Mouse (Mus musculus) brain, embryonic 14.5 days (tissue): ENCODE measurements around the gene Ccnk. TPM values are rescaled to one million over a fixed set of nuclear protein-coding genes. Genes with fewer than 3 reads are reported as not detected.
A peak's percentile ranks its signal among the peaks of the same experiment; 100 is the strongest.

Experiments
- DNase-seq: peaks from one replicate; pipeline ENCODE4 v3.0.0-alpha.2; 2011; ENCODE audit warnings: low read depth
- CTCF ChIP-seq: fragments of 200-500 bp; IDR thresholded peaks from 2 replicates; pipeline ENCODE4 v1.5.1; 2012; ENCODE audit warnings: inconsistent platforms, mild to moderate bottlenecking, moderate library complexity, borderline replicate concordance; ENCODE audit not compliant: insufficient read depth, insufficient read length; ENCODE audit errors: extremely low read depth
- POLR2A ChIP-seq: fragments of 200-500 bp; IDR thresholded peaks from 2 replicates; pipeline ENCODE4 v1.6.1; 2012; ENCODE audit warnings: mild to moderate bottlenecking, inconsistent platforms, borderline replicate concordance; ENCODE audit not compliant: poor library complexity, insufficient read depth, insufficient read length, severe bottlenecking; ENCODE audit errors: extremely low read depth
- polyA plus RNA-seq: library from polyadenylated mRNA; depleted of rRNA; stranded (reverse); fragments of >200 nt; gene quantifications from 2 replicates; pipeline ENCODE4 v1.2.3, GENCODE M21; 2012

Gene Ccnk
- polyA plus RNA-seq, 1 experiment = 41.3 TPM

DNA sequence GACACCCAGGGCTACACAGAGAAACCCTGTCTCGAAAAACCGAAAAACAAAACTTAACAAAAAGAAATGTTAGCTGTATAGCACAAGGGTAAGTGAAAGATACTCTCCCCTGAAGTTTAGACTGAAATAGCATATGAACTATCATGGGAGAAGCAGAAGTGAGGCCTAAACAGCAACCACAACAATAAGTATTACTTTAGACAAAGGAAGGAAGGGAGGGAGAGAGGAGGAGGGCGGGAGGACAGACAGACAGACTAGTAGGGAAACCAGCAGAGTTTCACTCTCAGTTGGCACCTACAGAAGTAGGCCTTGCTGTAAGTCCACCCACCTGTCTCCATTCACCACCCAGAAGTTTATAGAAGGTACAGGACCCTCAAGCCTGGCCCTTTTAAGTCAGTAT, 8.9 kb upstream of the Ccnk start:
- DNase-seq = no peak

GRCm38 (mm10) chr12:108171336-108171735, 8.0 kb upstream of the Ccnk start:
- peak; percentile 6 for DNase-seq
- TF ChIP-seq CTCF (no peak), POLR2A (no peak)

More for the DNA sequence above, 8.9 kb upstream of the Ccnk start:
- TF ChIP-seq POLR2A (no peak), CTCF (no peak)

GRCm38 (mm10) chr12:108172639-108173038, 6.7 kb upstream of the Ccnk start:
- TF ChIP-seq POLR2A = no peak
- TF ChIP-seq CTCF = no peak
- DNase-seq = no peak

DNA sequence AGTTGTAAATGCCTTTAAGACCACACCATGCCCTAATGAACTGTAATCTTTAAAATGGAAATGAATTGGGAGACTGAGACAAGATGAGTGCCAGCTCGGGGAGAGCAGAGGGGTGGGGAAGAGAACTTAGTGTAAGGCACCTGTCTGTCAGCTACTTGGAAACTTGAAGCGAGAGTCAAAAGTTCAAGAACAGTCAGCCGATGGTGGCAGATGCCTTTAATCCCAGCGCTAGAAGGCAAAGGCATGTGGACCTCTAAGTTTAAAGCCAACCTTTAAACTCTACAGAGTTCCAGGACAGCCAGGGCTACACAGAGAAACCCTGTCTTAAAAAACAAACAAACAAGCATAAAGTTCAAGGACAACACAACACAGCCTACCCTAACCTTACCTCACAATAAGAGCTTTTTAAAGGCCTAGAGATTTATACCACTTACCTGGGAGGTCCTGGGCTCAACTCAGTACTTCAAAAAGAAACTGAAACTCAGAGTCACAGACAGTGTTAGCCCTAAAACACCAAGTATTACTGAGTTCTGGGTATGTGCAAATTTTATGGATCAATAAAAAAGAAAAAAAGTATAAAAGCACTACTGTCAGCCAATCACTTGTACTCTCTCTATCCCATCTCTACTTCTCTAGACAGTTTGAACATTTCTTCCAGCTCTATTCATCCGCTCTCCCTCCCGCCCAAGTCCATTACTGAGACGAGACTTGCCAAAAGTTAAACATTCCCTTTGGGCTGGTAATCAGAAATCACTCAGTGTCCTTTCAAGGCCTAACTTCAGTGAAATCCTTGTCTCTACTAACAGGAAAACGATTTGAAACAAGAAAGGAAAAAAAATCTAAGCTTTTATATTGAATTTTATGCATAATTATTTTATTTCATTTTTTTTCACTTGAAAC, 4.5 kb upstream of the Ccnk start:
- no peak for TF ChIP-seq CTCF
- no peak for TF ChIP-seq POLR2A
- DNase-seq = no peak

DNA sequence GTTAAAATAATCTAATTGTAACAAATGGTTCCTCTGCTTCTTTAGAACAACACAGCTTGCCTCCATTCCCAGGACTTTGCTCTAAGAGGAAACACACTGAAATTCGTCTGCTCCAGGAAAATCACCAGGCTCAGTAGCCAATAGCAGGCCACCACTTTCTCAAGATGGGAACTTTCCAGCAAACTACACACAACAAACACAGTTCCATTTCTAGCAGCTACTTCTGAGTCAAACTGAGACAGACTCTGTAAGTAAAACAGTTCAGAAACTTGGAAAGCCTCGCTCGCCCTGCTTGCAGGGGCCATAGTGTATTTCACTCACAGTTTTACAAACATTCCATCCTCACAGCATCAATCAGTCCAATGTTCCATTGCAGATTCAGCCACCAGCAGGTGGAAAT, 3.0 kb upstream of the Ccnk start:
- DNase-seq = no peak
- no peak for TF ChIP-seq CTCF
- TF ChIP-seq POLR2A = no peak

GRCm38 (mm10) chr12:108178331-108179245, 791 bp upstream of the Ccnk start:
- peak; percentile 75 for DNase-seq
- TF ChIP-seq CTCF = no peak
- 0 out of 2 replicates have a peak, but pooled peaks have one; percentile 45 for TF ChIP-seq POLR2A

GRCm38 (mm10) chr12:108179246-108179320, 296 bp upstream of the Ccnk start, which contains the start of gene Setd3:
Gene Setd3, minus strand, starts transcription at chr12:108179314.
- TF ChIP-seq CTCF = no peak
- TF ChIP-seq POLR2A = no peak; the same call in 1 of the 2 replicates
- no peak for DNase-seq

DNA sequence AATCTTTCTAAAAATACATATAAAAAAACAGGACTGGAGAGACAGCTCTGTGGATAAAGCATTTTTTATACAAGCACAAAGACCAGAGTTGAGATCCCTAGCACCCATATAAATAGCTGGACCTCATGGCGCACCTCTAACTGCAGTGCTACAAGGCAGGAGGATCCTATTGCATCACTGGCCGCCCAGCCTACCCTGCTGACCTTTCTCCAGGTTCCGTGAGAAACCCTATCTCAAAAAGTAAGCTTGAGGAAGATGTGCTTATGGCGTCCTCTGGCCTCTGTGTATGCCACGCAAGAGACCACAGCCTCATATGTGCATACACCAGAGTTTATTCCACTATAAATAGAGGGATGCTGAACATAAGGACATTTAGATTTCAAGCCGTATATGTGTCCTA, 2.3 kb downstream of the Ccnk start:
- no peak for TF ChIP-seq POLR2A
- no peak for TF ChIP-seq CTCF
- no peak for DNase-seq

DNA sequence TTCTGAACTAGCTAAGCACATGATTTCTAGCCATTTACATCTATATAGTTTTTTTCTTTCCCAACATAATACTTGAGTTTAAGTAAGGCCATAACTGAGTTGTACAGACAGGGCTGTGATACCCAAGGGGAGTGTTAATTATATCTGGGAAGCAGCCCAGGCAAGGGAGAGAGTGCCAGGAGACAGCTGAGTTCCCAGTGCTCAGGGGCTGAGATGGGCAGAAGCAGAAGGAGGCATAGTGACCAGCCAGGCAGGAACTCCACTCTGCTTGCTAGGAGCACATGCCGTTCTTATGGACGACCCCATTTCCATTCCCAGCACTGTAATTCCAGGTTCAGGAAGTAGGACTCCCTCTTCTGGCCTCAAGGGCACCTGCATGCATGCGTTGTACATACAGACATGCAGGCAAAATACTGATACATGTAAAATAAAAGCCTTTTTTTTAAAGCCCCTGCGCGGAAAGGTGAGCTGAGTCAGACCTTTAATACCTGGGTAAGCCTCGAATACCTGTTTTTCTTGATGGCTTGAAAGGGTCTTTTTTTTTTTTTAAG, 8.2 kb downstream of the Ccnk start:
- TF ChIP-seq POLR2A (no peak), CTCF (no peak)

DNA sequence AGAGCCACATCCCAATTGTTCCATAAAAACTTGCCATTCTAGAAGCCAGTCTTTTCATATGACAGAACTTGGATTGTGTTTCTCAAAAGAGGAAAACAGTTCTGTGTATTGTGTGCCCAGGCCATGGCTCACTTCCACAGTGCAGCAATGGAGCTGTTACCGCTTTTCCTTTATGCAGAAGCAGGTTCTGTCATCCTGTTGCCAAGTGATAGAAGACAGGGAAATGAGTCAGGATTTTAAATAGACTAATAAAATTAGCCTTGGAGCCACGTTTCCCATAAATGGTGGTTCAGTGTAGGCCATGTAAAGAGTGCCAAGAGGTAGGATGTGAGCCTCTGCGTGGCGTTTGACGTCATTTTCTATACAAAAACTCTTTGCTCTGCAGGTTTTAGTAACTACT, 14.5 kb downstream of the Ccnk start:
- no peak for DNase-seq
- TF ChIP-seq CTCF (no peak), POLR2A (no peak)

More for the DNA sequence above, 8.2 kb downstream of the Ccnk start:
- DNase-seq = peak; percentile 34

DNA sequence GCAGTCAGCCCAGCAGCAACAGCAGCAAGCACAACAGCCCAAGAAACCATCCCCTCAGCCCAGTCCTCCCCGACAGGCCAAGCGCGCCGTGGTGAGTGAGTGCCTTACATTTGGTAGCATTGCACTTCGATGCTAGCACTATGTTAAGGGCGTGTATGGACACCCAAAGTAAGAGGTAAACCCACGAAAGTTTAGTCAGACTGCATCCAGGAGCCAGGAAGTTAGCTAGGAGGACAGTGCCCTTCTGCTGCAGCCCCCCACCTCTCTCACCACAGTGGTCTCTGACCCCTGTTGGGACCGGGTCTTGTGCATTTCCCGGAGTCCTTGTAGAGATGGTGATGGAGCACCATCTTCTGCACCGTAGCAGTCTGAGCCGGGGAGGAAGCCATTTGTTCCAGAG, 16.4 kb downstream of the Ccnk start:
- no peak for DNase-seq
- TF ChIP-seq POLR2A (no peak), CTCF (no peak)

DNA sequence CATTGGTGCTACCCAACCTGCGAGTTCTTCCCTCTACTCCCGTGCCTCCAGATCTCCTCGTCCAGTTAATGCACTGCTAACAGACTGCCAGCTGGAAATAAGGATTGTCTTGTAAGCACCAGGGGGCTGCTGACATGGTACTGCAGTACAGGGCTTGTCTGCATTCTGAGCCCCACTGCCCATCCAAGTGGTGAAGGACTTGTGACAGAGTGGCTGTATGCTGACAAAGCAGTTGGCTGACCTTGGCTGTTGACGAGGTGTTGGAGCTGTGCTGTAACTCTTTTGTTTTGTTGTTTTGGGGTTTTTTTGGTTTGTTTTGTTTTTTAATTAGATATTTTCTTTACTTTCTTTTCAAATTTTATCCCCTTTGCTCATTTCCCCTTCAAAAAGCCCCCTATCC, 19.1 kb downstream of the Ccnk start:
- no peak for TF ChIP-seq POLR2A
- no peak for TF ChIP-seq CTCF
- no peak for DNase-seq

DNA sequence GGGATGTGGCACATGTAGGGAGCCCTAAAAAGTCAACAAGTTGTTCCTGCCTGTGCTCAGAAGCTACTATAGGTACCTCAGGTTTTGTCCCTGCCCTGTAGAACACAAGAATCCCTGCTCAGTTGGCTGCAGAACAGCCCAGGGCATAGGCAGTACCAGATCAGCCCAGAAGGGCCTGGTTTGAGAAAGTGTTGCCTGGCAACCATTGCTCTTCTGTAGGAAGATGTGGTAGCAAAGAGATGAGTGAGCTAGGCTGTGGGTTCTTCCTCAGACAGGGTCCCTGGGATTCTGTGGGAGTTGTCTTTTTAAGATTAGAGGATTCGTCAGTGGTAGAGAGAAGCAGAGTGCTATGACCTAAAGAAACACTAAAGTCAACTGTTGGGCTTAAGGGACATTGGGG, 20.7 kb downstream of the Ccnk start:
- DNase-seq = no peak
- TF ChIP-seq CTCF (no peak), POLR2A (no peak)
